Mouse (Mus musculus): Measurements from ENCODE around the gene Rd3l. TPM values are rescaled to one million over a fixed set of nuclear protein-coding genes. Genes with fewer than 3 reads are reported as not detected.
A peak's percentile ranks its signal among the peaks of the same experiment; 100 is the strongest.

Gene Rd3l
- polyA plus RNA-seq, 1 experiment from 2014 or later: not detected

DNA sequence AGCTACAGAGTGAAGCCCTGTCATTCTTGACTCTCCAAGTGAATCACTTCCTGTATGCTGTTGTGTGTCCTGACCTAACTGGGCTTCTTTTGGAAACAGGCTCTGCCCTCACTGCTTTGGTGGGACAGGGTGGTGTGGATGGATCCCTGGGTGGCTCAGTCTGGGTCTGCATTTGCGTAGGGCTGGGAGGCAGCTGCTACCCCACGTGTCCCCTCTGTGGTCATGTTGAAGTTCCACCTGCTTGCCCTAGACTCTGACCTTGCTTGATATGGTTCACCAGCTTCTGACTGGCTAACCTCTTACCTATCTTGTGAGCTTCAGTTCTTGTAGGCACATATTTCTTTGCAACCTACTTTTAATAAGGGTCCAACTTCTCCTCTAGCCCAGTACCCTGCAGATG lies 14.0 kb upstream of the Rd3l start:
- 98% methylated on average over 2 of the region's 2 CpGs for WGBS
- Histone ChIP-seq H3K4me2 (replicated peaks) (no peak overlapping the region), H3K27me3 (no peaks in the 10 kb centered on the region), H3K4me3 (no peak overlapping the region), H3K27ac (no peak overlapping the region), H3K9ac (no peak overlapping the region), H3K9me3 (peaks cover 6% of the 10 kb centered on the region; the same call in 1 of the 2 replicates), H3K36me3 (no peaks in the 10 kb centered on the region), H3K4me1 (no peaks in the 10 kb centered on the region)
- no peak for ATAC-seq (ENCODE audit: low FRiP score, low read depth)

DNA sequence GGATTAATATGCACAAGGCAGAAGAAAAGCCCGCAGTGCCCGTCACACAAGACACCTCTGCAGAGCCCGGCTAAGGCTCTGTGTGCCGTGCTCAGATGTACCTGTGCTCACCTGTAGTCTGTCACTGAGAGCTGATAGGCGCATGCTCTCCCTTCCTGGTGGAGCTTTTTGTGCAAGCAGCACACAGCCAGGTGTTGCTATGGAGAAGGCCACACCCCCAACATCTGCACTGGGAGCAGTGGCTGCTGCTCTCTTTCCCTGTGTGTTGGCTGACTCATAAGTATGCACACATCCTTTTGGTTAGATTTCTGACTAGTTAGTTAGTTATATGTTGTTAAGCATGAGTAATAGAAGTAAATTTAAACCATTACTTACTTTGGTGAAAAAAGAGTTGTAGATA lies 11.5 kb upstream of the Rd3l start:
- Histone ChIP-seq H3K9ac (no peak overlapping the region), H3K27me3 (no peaks in the 10 kb centered on the region), H3K4me1 (no peaks in the 10 kb centered on the region), H3K36me3 (no peaks in the 10 kb centered on the region), H3K4me3 (no peak overlapping the region), H3K4me2 (replicated peaks) (no peak overlapping the region), H3K9me3 (peaks cover 6% of the 10 kb centered on the region; the same call in 1 of the 2 replicates), H3K27ac (no peak overlapping the region)
- 85% methylated on average over 5 of the region's 5 CpGs for whole genome bisulfite sequencing
- no peak for ATAC-seq (ENCODE audit: low FRiP score, low read depth)

DNA sequence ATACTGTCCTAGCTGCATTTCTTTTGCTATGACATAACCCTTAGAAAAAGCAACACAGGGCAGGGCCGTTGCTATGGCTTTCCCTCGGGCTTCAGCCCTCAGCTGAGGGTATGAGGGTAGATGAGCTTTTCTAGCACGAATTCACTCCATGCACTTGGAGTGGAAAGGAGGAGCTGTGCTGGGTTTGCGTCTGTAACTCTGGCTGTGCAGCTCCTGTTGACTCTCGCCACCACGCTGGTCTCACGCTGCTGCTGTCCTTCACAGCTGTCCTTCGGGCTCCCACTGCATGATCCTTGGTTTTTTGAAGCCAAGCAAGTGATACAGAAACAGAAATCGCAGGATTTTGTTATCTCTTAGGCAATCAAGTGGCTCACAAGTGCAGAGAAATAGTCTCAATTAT lies 5.6 kb upstream of the Rd3l start:
- no peak overlapping the region for H3K27ac ChIP-seq
- H3K4me3 ChIP-seq: no peak overlapping the region
- 55% methylated on average over 9 of the region's 9 CpGs for WGBS
- no peaks in the 10 kb centered on the region for H3K36me3 ChIP-seq
- H3K9me3 ChIP-seq: no peaks in the 10 kb centered on the region
- H3K4me2 ChIP-seq (replicated peaks): no peak overlapping the region
- H3K9ac ChIP-seq: no peak overlapping the region; the same call in 1 of the 2 replicates
- H3K4me1 ChIP-seq: no peaks in the 10 kb centered on the region
- H3K27me3 ChIP-seq: no peaks in the 10 kb centered on the region
- no peak for ATAC-seq (ENCODE audit: low FRiP score, low read depth)

GRCm38 (mm10) chr12:111983165-111983564 lies 2.0 kb upstream of the Rd3l start:
- WGBS: 59% methylated on average over 2 of the region's 2 CpGs
- no peak for ATAC-seq (ENCODE audit: low FRiP score, low read depth)
- Histone ChIP-seq H3K4me3 (no peak overlapping the region), H3K27me3 (no peaks in the 10 kb centered on the region), H3K36me3 (no peaks in the 10 kb centered on the region), H3K27ac (no peak overlapping the region), H3K9me3 (no peaks in the 10 kb centered on the region), H3K4me1 (no peaks in the 10 kb centered on the region), H3K4me2 (replicated peaks) (no peak overlapping the region), H3K9ac (no peak overlapping the region)

- no peaks in the 10 kb centered on the region for H3K27me3 ChIP-seq
- no peak overlapping the region for H3K4me2 ChIP-seq (replicated peaks)
- H3K27ac ChIP-seq: no peak overlapping the region
- no peaks in the 10 kb centered on the region for H3K9me3 ChIP-seq
- ATAC-seq (ENCODE audit: low FRiP score, low read depth): no peak
- no peaks in the 10 kb centered on the region for H3K36me3 ChIP-seq
- peaks cover 10% of the 10 kb centered on the region for H3K4me1 ChIP-seq
- H3K9ac ChIP-seq: no peak overlapping the region
- no peak overlapping the region for H3K4me3 ChIP-seq
- 65% methylated on average over 8 of the region's 8 CpGs for WGBS
Measured at GRCm38 (mm10) chr12:111981831-111982230, 714 bp upstream of the Rd3l start.

DNA sequence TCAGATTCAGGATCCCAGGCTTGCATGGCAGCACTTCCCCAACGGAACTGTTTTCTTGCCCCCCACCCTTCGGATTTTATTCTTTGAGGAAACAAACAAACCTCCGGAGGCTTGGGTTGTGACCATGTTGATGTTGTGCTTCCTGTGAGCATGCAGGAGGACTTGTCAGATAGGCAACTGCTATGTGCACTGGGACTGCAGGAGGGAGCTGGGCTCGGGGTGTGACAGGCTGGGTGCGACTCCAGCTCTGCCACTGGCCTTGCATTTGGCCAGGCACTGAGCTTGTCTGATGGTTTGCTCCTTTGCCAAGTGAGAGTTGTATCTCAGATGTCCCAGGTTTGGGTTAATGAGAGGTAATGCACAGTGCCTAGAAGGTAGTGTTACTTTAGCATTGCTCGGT lies 2.8 kb downstream of the Rd3l start:
- H3K4me2 ChIP-seq (replicated peaks): no peak overlapping the region
- no peak overlapping the region for H3K4me3 ChIP-seq
- H3K4me1 ChIP-seq: peaks cover 16% of the 10 kb centered on the region
- no peaks in the 10 kb centered on the region for H3K36me3 ChIP-seq
- 74% methylated on average over 6 of the region's 6 CpGs for WGBS
- peaks cover under 1% of the 10 kb centered on the region; the same call in 1 of the 2 replicates for H3K9me3 ChIP-seq
- H3K27ac ChIP-seq: no peak overlapping the region
- no peak for ATAC-seq (ENCODE audit: low FRiP score, low read depth)
- H3K27me3 ChIP-seq: no peaks in the 10 kb centered on the region
- H3K9ac ChIP-seq: no peak overlapping the region

DNA sequence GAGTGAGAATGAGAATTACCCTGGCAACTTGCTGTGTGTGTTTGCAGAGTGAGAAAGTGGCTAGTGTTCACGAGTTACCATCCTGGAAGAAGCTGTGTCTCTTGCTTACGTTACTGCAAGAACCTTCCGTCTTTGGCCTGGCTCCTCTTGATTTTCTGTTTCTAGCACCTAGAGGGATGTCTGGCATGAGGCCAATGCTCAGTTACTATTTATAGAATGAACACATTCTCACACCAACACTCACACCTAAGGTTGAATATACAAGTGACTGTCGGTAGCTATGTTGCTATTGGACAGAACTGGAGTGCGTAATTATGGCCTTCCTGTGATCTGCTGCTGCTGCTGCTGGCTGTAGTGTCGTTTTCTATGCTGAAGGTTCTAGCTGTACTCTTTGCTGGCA lies 4.0 kb downstream of the Rd3l start:
- Histone ChIP-seq H3K9ac (no peak overlapping the region), H3K4me1 (peaks cover 16% of the 10 kb centered on the region), H3K36me3 (no peaks in the 10 kb centered on the region), H3K27me3 (no peaks in the 10 kb centered on the region), H3K4me3 (no peak overlapping the region), H3K4me2 (replicated peaks) (peak overlapping the region; percentile 19; the same call in 1 of the 2 replicates), H3K27ac (peak overlapping the region; percentile 52; the same call in 1 of the 2 replicates), H3K9me3 (peaks cover 4% of the 10 kb centered on the region; the same call in 1 of the 2 replicates)
- 34% methylated on average over 6 of the region's 6 CpGs for WGBS
- peak; percentile 64; the same call in 1 of the 2 replicates for ATAC-seq (ENCODE audit: low FRiP score, low read depth)

GRCm38 (mm10) chr12:111974578-111974977 lies 6.5 kb downstream of the Rd3l start:
- Histone ChIP-seq H3K36me3 (no peaks in the 10 kb centered on the region), H3K9ac (no peak overlapping the region), H3K4me3 (no peak overlapping the region), H3K27me3 (no peaks in the 10 kb centered on the region), H3K4me1 (peaks cover 16% of the 10 kb centered on the region), H3K4me2 (replicated peaks) (no peak overlapping the region), H3K9me3 (peaks cover 4% of the 10 kb centered on the region; the same call in 1 of the 2 replicates), H3K27ac (no peak overlapping the region)
- 81% methylated on average over 6 of the region's 6 CpGs for WGBS
- no peak for ATAC-seq (ENCODE audit: low FRiP score, low read depth)

GRCm38 (mm10) chr12:111972504-111972903 lies 8.6 kb downstream of the Rd3l start:
- no peak for ATAC-seq (ENCODE audit: low FRiP score, low read depth)
- H3K27ac ChIP-seq: no peak overlapping the region
- H3K27me3 ChIP-seq: no peaks in the 10 kb centered on the region
- H3K4me2 ChIP-seq (replicated peaks): no peak overlapping the region
- peaks cover 4% of the 10 kb centered on the region; the same call in 1 of the 2 replicates for H3K9me3 ChIP-seq
- H3K4me3 ChIP-seq: no peak overlapping the region
- 89% methylated on average over 10 of the region's 10 CpGs for WGBS
- H3K4me1 ChIP-seq: peaks cover 12% of the 10 kb centered on the region
- no peaks in the 10 kb centered on the region for H3K36me3 ChIP-seq
- H3K9ac ChIP-seq: no peak overlapping the region

- 82% methylated on average over 18 of the region's 18 CpGs for WGBS
- Histone ChIP-seq H3K9ac (no peak within 1 kb of the TSS), H3K36me3 (no peaks in the 10 kb centered on the region), H3K27ac (no peak within 1 kb of the TSS), H3K4me2 (replicated peaks) (no peak within 1 kb of the TSS), H3K9me3 (peaks cover 4% of the 10 kb centered on the region; the same call in 1 of the 2 replicates), H3K4me3 (no peak within 1 kb of the TSS), H3K4me1 (peaks cover 1% of the 10 kb centered on the region), H3K27me3 (no peaks in the 10 kb centered on the region)
- ATAC-seq (ENCODE audit: low FRiP score, low read depth): no peak
Measured at GRCm38 (mm10) chr12:111971231-111971686, 9.9 kb downstream of the Rd3l start, which contains the start of gene Tdrd9. Gene Tdrd9, plus strand, starts transcription at chr12:111971559.

GRCm38 (mm10) chr12:111970085-111970484 lies 11.0 kb downstream of the Rd3l start:
- no peak for ATAC-seq (ENCODE audit: low FRiP score, low read depth)
- Histone ChIP-seq H3K4me1 (peaks cover 13% of the 10 kb centered on the region), H3K27me3 (no peaks in the 10 kb centered on the region), H3K9me3 (peaks cover 4% of the 10 kb centered on the region; the same call in 1 of the 2 replicates), H3K27ac (no peak overlapping the region), H3K9ac (no peak overlapping the region), H3K4me2 (replicated peaks) (no peak overlapping the region), H3K36me3 (no peaks in the 10 kb centered on the region), H3K4me3 (no peak overlapping the region)
- WGBS: 76% methylated on average over 4 of the region's 4 CpGs

GRCm38 (mm10) chr12:111966683-111967173 lies 14.4 kb downstream of the Rd3l start, which contains the start of gene Atp5mpl:
Gene Atp5mpl, minus strand, starts transcription at chr12:111966977.
- Histone ChIP-seq H3K4me3 (peak within 1 kb of the TSS; percentile 93), H3K27ac (no peak within 1 kb of the TSS), H3K9me3 (no peaks in the 10 kb centered on the region), H3K9ac (peak within 1 kb of the TSS; percentile 94), H3K36me3 (peaks cover 25% of the 10 kb centered on the region), H3K4me2 (replicated peaks) (peak within 1 kb of the TSS; percentile 96), H3K4me1 (peaks cover 14% of the 10 kb centered on the region), H3K27me3 (no peaks in the 10 kb centered on the region)
- peak; percentile 91 for ATAC-seq (ENCODE audit: low FRiP score, low read depth)
- WGBS: under 1% methylated on average over 37 of the region's 37 CpGs

GRCm38 (mm10) chr12:111963339-111963738 lies 17.8 kb downstream of the Rd3l start:
- 0 out of 2 replicates have a peak, but pooled peaks cover 5% of the 10 kb centered on the region for H3K9me3 ChIP-seq
- H3K27ac ChIP-seq: no peak overlapping the region
- peaks cover 14% of the 10 kb centered on the region for H3K4me1 ChIP-seq
- ATAC-seq (ENCODE audit: low FRiP score, low read depth): no peak
- WGBS: 88% methylated on average over 5 of the region's 5 CpGs
- no peaks in the 10 kb centered on the region for H3K27me3 ChIP-seq
- H3K36me3 ChIP-seq: peaks cover 51% of the 10 kb centered on the region
- H3K4me3 ChIP-seq: no peak overlapping the region
- no peak overlapping the region for H3K4me2 ChIP-seq (replicated peaks)
- no peak overlapping the region for H3K9ac ChIP-seq
